Mouse (Mus musculus) C2C12 (cell line): ENCODE results near the gene Kcnh1. TPM values are rescaled to one million over a fixed set of nuclear protein-coding genes. Genes with fewer than 3 reads are reported as not detected.

Source experiments
- H3K27me3 ChIP-seq: one replicate; pipeline ENCODE4 v1.6.1; 2011; ENCODE audit not compliant: control insufficient read depth, insufficient read depth, insufficient read length
- H3K36me3 ChIP-seq: one replicate; pipeline ENCODE4 v1.6.1; 2011; ENCODE audit not compliant: control insufficient read depth, insufficient read depth
- H3K4me3 ChIP-seq: one replicate; pipeline ENCODE4 v1.5.1; 2011; ENCODE audit warnings: mild to moderate bottlenecking, control low read depth; ENCODE audit not compliant: poor library complexity, insufficient read depth, severe bottlenecking
- H3K79me2 ChIP-seq: one replicate; pipeline ENCODE4 v1.6.1; 2011; ENCODE audit not compliant: control insufficient read depth, insufficient read depth
- H3K79me3 ChIP-seq: one replicate; pipeline ENCODE4 v1.6.1; 2011; ENCODE audit warnings: low read depth, control low read depth
- H3ac ChIP-seq: one replicate; pipeline ENCODE3; 2011; ENCODE audit warnings: low read depth; ENCODE audit not compliant: control insufficient read depth, insufficient read length
- CEBPB ChIP-seq: IDR thresholded peaks from one replicate; pipeline ENCODE4 v1.6.1; 2011; ENCODE audit warnings: low read depth, mild to moderate bottlenecking, control low read depth, moderate library complexity
- CTCF ChIP-seq: IDR thresholded peaks from one replicate; pipeline ENCODE4 v1.5.1; 2011; ENCODE audit not compliant: control insufficient read depth, insufficient read depth, insufficient read length
- FOSL1 ChIP-seq: IDR thresholded peaks from one replicate; pipeline ENCODE4 v1.8.0; 2011; ENCODE audit warnings: mild to moderate bottlenecking, low read length; ENCODE audit not compliant: poor library complexity, insufficient read depth, severe bottlenecking
- MAX ChIP-seq: IDR thresholded peaks from one replicate; pipeline ENCODE4 v1.6.1; 2011; ENCODE audit warnings: mild to moderate bottlenecking, control low read depth
- MYOD1 ChIP-seq: IDR thresholded peaks from one replicate; pipeline ENCODE4 v1.6.1; 2011; ENCODE audit warnings: low read depth; ENCODE audit not compliant: control insufficient read depth, insufficient read length
- MYOG ChIP-seq: IDR thresholded peaks from one replicate; pipeline ENCODE4 v1.6.1; 2011; ENCODE audit not compliant: control insufficient read depth, insufficient read length; ENCODE audit errors: extremely low read depth
- USF1 ChIP-seq: IDR thresholded peaks from one replicate; pipeline ENCODE4 v1.6.1; 2011; ENCODE audit warnings: low read depth, mild to moderate bottlenecking, control low read depth, moderate library complexity
- polyA plus RNA-seq: library from polyadenylated mRNA; unstranded; fragments of >200 nt; fragmentation: generic; extraction: Trizol; gene quantifications from one replicate; pipeline ENCODE4 v1.2.1, GENCODE M21; 2012; ENCODE audit warnings: missing spikeins

The Kcnh1 gene
- polyA plus RNA-seq, 1 experiment, result 0.04 TPM

DNA sequence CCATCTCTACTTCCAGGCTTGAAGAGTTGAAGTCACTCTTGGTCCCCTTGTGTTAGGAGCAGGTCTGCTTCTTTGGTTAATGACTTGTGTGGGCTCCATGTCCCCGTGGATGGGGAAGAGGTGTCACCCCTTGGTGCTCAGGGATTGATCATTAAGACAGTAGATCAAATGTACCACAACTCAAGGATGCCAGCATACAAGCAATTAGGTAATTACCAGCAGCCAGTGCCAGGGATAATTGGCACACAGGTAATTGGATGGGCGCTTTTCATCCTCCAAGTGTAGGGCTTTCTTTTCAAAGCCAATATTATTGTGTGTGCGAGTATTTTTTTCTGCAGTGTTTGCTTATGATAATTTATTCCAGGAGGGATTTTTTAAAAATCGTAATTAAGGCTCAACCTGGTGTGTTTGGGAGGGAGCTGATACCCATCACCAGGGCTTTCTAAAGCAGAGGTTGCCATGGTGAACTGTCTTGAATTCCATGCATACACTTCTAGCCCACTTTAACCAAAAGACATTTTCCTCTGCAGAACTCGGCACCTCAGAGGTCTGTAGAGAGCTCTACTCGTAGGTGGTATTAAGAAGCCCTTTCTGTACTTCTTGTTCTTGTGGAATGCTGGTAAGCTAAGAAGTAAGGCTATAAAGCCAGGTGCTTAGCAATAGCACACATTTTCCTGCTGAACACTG is 248.7 kb downstream of the Kcnh1 start:
- H3K79me3 ChIP-seq, result no peaks in the 10 kb centered on the region
- H3ac ChIP-seq, result no peak overlapping the region
- H3K79me2 ChIP-seq, result no peaks in the 10 kb centered on the region
- TF ChIP-seq MAX (no peak), MYOD1 (no peak), MYOG (no peak), FOSL1 (no peak), USF1 (no peak), CTCF (no peak), CEBPB (no peak)
- no peaks in the 10 kb centered on the region for H3K27me3 ChIP-seq
- H3K4me3 ChIP-seq, result no peak overlapping the region
- no peaks in the 10 kb centered on the region for H3K36me3 ChIP-seq

DNA sequence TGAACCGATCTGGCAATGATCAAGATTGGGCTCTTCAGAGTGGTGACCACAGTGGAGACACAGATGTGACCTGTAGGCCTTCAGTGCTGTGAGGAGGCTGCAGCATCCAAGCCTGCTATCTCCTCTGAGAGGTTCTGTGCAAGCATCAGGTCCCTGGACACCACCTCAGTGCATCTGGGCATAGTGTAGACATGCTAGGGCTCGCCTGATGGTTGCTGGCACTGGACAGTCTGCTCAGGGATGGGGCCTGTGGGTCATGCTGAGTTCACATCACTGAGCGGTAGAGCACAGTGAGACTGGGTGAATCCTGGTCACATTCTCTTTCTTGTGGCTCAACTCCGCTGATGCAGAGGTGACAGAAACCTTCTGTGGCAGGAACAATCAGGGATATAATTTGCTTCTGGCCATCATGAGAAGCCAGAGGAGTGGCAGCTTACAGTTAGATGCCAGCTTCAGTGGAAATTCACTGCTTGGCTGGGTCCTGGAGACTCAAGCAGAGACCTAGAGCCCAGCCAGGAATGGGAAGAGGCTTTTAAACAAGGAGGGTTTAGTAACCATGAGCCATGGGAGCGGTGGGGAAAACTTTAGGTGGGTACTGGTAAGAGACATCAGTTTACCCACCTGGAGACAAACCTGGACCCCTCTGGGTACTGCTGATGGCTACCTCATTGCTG is 252.3 kb downstream of the Kcnh1 start:
- TF ChIP-seq FOSL1, result no peak
- no peak for TF ChIP-seq CEBPB
- TF ChIP-seq CTCF, result no peak
- no peak for TF ChIP-seq USF1
- TF ChIP-seq MYOG, result no peak
- TF ChIP-seq MYOD1, result no peak
- TF ChIP-seq MAX, result no peak
- no peak overlapping the region for H3K4me3 ChIP-seq
- H3K79me3 ChIP-seq, result no peaks in the 10 kb centered on the region

DNA sequence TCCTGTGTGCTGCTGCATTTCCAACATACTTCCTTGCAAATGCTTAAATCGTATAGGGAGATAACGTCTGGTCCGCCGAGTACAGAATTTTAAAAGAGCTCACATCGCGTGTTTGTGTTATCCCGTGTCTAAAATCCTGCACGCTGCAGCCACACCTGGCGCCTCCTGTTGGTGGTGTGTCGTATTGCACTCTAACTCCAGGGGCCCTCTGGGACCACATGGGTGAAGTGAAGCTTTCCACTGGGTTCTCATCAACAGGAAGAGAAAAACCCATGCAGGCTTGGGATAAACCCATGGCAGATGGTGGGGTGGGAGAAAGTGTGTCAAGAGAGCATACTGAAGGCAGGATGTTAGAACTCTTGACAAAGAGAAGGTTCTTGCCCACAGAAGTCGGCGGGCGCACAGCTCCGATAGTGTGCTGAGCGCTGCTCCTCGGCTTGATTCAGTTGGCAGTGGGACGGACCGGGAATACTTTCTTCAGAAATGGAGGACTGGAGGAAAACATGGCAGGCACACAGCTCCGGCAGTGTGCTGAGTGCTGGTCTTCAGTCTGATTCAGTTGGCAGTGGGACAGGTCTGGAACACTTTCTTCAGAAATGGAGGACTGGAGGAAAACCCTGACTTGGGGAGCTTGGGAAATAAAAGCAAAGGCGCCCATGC is 253.6 kb downstream of the Kcnh1 start:
- no peak overlapping the region for H3ac ChIP-seq
- no peak overlapping the region for H3K4me3 ChIP-seq
- no peak for TF ChIP-seq CTCF
- TF ChIP-seq USF1, result no peak
- no peak for TF ChIP-seq CEBPB
- no peak for TF ChIP-seq MYOG
- no peak for TF ChIP-seq FOSL1
- TF ChIP-seq MAX, result no peak
- TF ChIP-seq MYOD1, result no peak
- no peaks in the 10 kb centered on the region for H3K36me3 ChIP-seq
- no peaks in the 10 kb centered on the region for H3K27me3 ChIP-seq
- H3K79me3 ChIP-seq, result no peaks in the 10 kb centered on the region
- H3K79me2 ChIP-seq, result no peaks in the 10 kb centered on the region

More for the DNA sequence above, 252.3 kb downstream of the Kcnh1 start:
- Histone ChIP-seq H3K36me3 (no peaks in the 10 kb centered on the region), H3ac (no peak overlapping the region), H3K27me3 (no peaks in the 10 kb centered on the region), H3K79me2 (no peaks in the 10 kb centered on the region)

DNA sequence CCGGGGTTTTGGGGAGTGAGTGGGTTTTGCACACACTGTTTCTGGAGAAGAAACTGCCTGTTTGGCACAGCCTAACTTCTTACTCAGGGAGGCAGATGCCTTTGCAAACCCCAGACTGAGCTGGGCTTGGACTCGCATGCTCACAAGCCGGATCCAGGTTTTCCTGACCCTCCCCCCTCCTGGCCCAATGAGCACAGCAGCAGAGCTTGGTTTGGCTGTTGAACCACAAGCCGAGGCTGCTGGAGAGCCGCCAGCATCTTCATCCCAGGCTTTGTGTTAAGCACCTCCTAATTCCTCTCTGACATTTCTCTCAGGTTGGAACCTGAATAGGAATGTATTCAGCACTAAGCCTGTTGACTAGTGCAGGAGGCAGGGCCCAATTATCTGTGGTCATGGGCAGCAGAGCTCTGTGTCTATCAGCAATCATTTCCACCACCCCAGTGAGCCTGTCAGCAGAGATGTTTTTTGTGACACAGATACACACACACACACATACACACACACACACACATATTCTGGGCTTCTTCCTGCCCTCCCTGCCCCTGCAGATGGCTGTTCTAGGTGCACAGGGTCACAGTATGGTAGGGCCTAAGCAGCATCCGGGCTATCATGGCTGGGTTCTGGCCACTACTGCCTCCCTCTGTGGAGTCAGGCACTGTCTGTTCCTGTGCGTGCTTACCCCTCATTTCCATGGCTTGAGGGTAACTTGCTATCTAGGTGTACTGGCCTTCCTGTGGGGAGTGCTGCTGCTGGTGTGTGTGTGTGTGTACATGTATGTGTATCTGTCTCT is 254.3 kb downstream of the Kcnh1 start:
- Histone ChIP-seq H3K79me2 (no peaks in the 10 kb centered on the region), H3K27me3 (no peaks in the 10 kb centered on the region), H3K79me3 (no peaks in the 10 kb centered on the region), H3ac (no peak overlapping the region), H3K36me3 (no peaks in the 10 kb centered on the region), H3K4me3 (no peak overlapping the region)
- no peak for TF ChIP-seq USF1
- no peak for TF ChIP-seq MYOD1
- TF ChIP-seq FOSL1, result no peak

DNA sequence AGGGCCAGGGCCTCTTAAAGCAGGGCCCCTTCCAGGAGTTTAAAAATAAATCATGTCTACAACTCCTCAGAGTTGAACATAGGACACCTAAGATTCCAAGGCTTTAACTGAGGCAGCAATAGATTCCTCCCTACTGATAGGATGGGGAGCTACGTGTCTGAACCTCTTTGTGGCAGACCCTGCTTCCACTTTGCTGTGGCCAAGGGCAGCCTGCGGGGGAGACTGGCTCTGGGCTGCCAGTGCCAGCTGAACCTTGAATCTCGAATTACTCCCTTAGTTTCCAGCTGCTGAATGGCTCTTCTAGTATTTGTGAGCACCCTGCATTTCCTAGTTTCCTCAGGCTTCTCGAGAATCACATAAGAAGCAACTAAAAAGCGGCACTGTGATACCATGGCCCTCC is 255.6 kb downstream of the Kcnh1 start:
- no peaks in the 10 kb centered on the region for H3K79me3 ChIP-seq
- no peaks in the 10 kb centered on the region for H3K79me2 ChIP-seq
- no peaks in the 10 kb centered on the region for H3K36me3 ChIP-seq
- TF ChIP-seq CEBPB (no peak), FOSL1 (no peak), MAX (no peak), MYOD1 (no peak), USF1 (no peak), CTCF (no peak), MYOG (no peak)
- no peak overlapping the region for H3K4me3 ChIP-seq
- no peaks in the 10 kb centered on the region for H3K27me3 ChIP-seq
- H3ac ChIP-seq, result no peak overlapping the region
